9 mouse cellular contexts compared by ENCODE assay signal in genomic region chr6:56480914-56481482, GRCm38 (mm10).
DNase-seq lines count a peak whose midpoint lies in the region; ATAC-seq and TF ChIP-seq lines count a peak whose summit lies in the region.
"Had no signal": no experiment of that assay in that cellular context is flagged by ENCODE, and none has a peak within 500 bp of the region (broad histone marks: within the 10 kb centered on the region; RNA-seq: fewer than 3 reads in every experiment).

No protein-coding gene starts in this region.

- H3K36me3 ChIP-seq in kidney, adult 2 months (ENCODE audit: control insufficient read depth, insufficient read depth, low read length), result no peaks in the 10 kb centered on the region
- no peaks in the 10 kb centered on the region for H3K36me3 ChIP-seq in kidney, embryonic 16.5 days (ENCODE audit: insufficient read depth, low read length)
- H3K36me3 ChIP-seq in forebrain, embryonic 10.5 days (replicated peaks), result no peaks in the 10 kb centered on the region
- no peaks in the 10 kb centered on the region for H3K36me3 ChIP-seq in neural tube, embryonic 12.5 days
- H3K36me3 ChIP-seq: embryonic facial prominence, embryonic 12.5 days had no signal

- H3K4me2 ChIP-seq in kidney, embryonic 16.5 days (replicated peaks; ENCODE audit: low read depth, low read length), result no peak overlapping the region
- H3K4me2 ChIP-seq in neural tube, embryonic 12.5 days (replicated peaks), result no peak overlapping the region
- H3K4me2 ChIP-seq: embryonic facial prominence, embryonic 12.5 days had no signal

- no peaks in the 10 kb centered on the region for H3K9me3 ChIP-seq in kidney, embryonic 16.5 days (ENCODE audit: low read length)
- no peaks in the 10 kb centered on the region for H3K9me3 ChIP-seq in forebrain, embryonic 10.5 days
- H3K9me3 ChIP-seq in neural tube, embryonic 12.5 days, result no peaks in the 10 kb centered on the region
- H3K9me3 ChIP-seq: embryonic facial prominence, embryonic 12.5 days had no signal

- no peak overlapping the region for H3K9ac ChIP-seq in kidney, embryonic 16.5 days (replicated peaks; ENCODE audit: low read length)
- H3K9ac ChIP-seq in neural tube, embryonic 12.5 days, result no peak overlapping the region
- H3K9ac ChIP-seq: embryonic facial prominence, embryonic 12.5 days had no signal

- no peak for ATAC-seq in kidney, embryonic 16.5 days (ENCODE audit: low FRiP score, low TSS enrichment)
- ATAC-seq in neural tube, embryonic 12.5 days (ENCODE audit: low FRiP score, low read depth), result peak; percentile 37; the same call in 1 of the 2 replicates

- 1% methylated on average over 6 of the region's 6 CpGs for WGBS in kidney, adult 2 months
- WGBS in kidney, embryonic 16.5 days, result 2% methylated on average over 6 of the region's 6 CpGs
- WGBS in forebrain, embryonic 10.5 days, result 3% methylated on average over 6 of the region's 6 CpGs
- WGBS in neural tube, embryonic 12.5 days, result 2% methylated on average over 6 of the region's 6 CpGs

- no peak; the same call in 1 of the 2 replicates for TF ChIP-seq CTCF in kidney, adult 2 months (conservative IDR thresholded peaks at IDR 0.05; ENCODE audit: insufficient read depth, insufficient read length, low read depth, low read length)

- intact Hi-C loops in left cerebral cortex, postnatal 4 days (cut with DNase I), result no loop called here

- no peaks in the 10 kb centered on the region for H3K4me1 ChIP-seq in kidney, adult 2 months (ENCODE audit: control insufficient read depth, insufficient read depth, low read length)
- H3K4me1 ChIP-seq in kidney, embryonic 16.5 days (ENCODE audit: insufficient read depth, low read length), result no peaks in the 10 kb centered on the region
- no peaks in the 10 kb centered on the region for H3K4me1 ChIP-seq in forebrain, embryonic 10.5 days
- no peaks in the 10 kb centered on the region for H3K4me1 ChIP-seq in neural tube, embryonic 12.5 days
- H3K4me1 ChIP-seq: embryonic facial prominence, embryonic 12.5 days had no signal

- no peak for TF ChIP-seq POLR2A in kidney, adult 2 months (IDR thresholded peaks at IDR 0.05; ENCODE audit: low read depth, low read length)

- peak; percentile 37 for DNase-seq in kidney, adult 2 months
- DNase-seq in brain, embryonic 18.5 days (ENCODE audit: low read depth, low spot score), result peak; percentile 22
- peak; percentile 63 for DNase-seq in forebrain, embryonic 10.5 days (ENCODE audit: extremely low spot score, low spot score)
- peak; percentile 56 for DNase-seq in induced T-regulatory cell, adult 2 months (ENCODE audit: low read depth)
- DNase-seq in left cerebral cortex, postnatal 4 days, result peak; percentile 69
- DNase-seq in natural killer cell, adult 2 months (ENCODE audit: low spot score in 2 of 2), result no peak

- H3K27ac ChIP-seq in kidney, adult 2 months (ENCODE audit: insufficient read depth, low read depth, low read length), result no peak overlapping the region
- no peak overlapping the region for H3K27ac ChIP-seq in kidney, embryonic 16.5 days (ENCODE audit: low read length)
- H3K27ac ChIP-seq in forebrain, embryonic 10.5 days, result no peak overlapping the region
- no peak overlapping the region for H3K27ac ChIP-seq in neural tube, embryonic 12.5 days
- H3K27ac ChIP-seq: embryonic facial prominence, embryonic 12.5 days had no signal

- H3K27me3 ChIP-seq in kidney, adult 2 months (replicated peaks; ENCODE audit: control insufficient read depth, insufficient read depth, low read length), result no peaks in the 10 kb centered on the region
- no peaks in the 10 kb centered on the region for H3K27me3 ChIP-seq in kidney, embryonic 16.5 days (ENCODE audit: insufficient read depth, low read length)
- H3K27me3 ChIP-seq in forebrain, embryonic 10.5 days (ENCODE audit: poor library complexity, severe bottlenecking), result no peaks in the 10 kb centered on the region
- no peaks in the 10 kb centered on the region for H3K27me3 ChIP-seq in neural tube, embryonic 12.5 days (replicated peaks)
- H3K27me3 ChIP-seq: embryonic facial prominence, embryonic 12.5 days had no signal

- no peak overlapping the region for H3K4me3 ChIP-seq in kidney, adult 2 months (ENCODE audit: insufficient read depth, low read depth, low read length)
- H3K4me3 ChIP-seq in kidney, embryonic 16.5 days (ENCODE audit: low read length), result no peak overlapping the region
- H3K4me3 ChIP-seq in forebrain, embryonic 10.5 days, result no peak overlapping the region
- H3K4me3 ChIP-seq in neural tube, embryonic 12.5 days, result no peak overlapping the region
- H3K4me3 ChIP-seq: embryonic facial prominence, embryonic 12.5 days had no signal

Comparison
In these comparisons a context has a peak if more than half of its experiments do, and no peak if none do; other contexts are left out.
1. DNase-seq: peak in kidney, adult 2 months (single experiment), brain, embryonic 18.5 days (single experiment), forebrain, embryonic 10.5 days (single experiment), induced T-regulatory cell, adult 2 months (single experiment) and left cerebral cortex, postnatal 4 days (single experiment); none in natural killer cell, adult 2 months (0 of 2).